Mouse (Mus musculus) gastrocnemius, postnatal 10 days (tissue): ENCODE measurements around the gene Cdh11. TPM values are rescaled to one million over a fixed set of nuclear protein-coding genes. Genes with fewer than 3 reads are reported as not detected.

Experiments used
- DNase-seq: peaks from one replicate; pipeline ENCODE4 v3.0.0; 2021; ENCODE audit warnings: mixed read lengths
- long read RNA-seq, 2 experiments: library from polyadenylated mRNA; stranded (forward); transcript quantifications; one replicate each; pipeline ENCODE4 v2.0.0; 2021
- total RNA-seq, 2 experiments: library from RNA; stranded (reverse); gene quantifications; 2 replicates each; pipeline ENCODE4 v1.2.3; 2021

The Cdh11 gene
- 10 to 100 TPM; 15.7 to 29.0 TPM for total RNA-seq
- long read RNA-seq, experiment 1, full-length matches to known transcripts = 11 of 17 reads
- long read RNA-seq, experiment 1, partial matches to known transcripts = 2 of 17 reads
- long read RNA-seq, experiment 1, other reads (novel, unspliced or antisense) = 4 of 17 reads
- long read RNA-seq, experiment 2, full-length matches to known transcripts = 14 of 18 reads
- long read RNA-seq, experiment 2, partial matches to known transcripts = 3 of 18 reads
- long read RNA-seq, experiment 2, other reads (novel, unspliced or antisense) = 1 of 18 reads

GRCm38 (mm10) chr8:102785592-102786416 lies at the start of gene Cdh11:
Gene Cdh11, minus strand, starts transcription at chr8:102785642.
- DNase-seq = no peak

- no peak for DNase-seq
These were observed 28.5 kb upstream of the Cdh11 start for GRCm38 (mm10) chr8:102813959-102814358.

- no peak for DNase-seq
These were observed 4.9 kb upstream of the Cdh11 start for GRCm38 (mm10) chr8:102790303-102790702.

GRCm38 (mm10) chr8:102786467-102787360 lies 1.3 kb upstream of the Cdh11 start:
- peak; percentile 16 for DNase-seq

GRCm38 (mm10) chr8:102784835-102785455 lies 497 bp downstream of the Cdh11 start:
- DNase-seq = peak; percentile 70

- peak; percentile 49 for DNase-seq
These were observed 1.4 kb downstream of the Cdh11 start for GRCm38 (mm10) chr8:102783821-102784591.

- no peak for DNase-seq
These were observed 2.5 kb downstream of the Cdh11 start for GRCm38 (mm10) chr8:102782707-102783489.

GRCm38 (mm10) chr8:102780899-102781298 lies 4.5 kb downstream of the Cdh11 start:
- peak; percentile 73 for DNase-seq

GRCm38 (mm10) chr8:102774594-102774993 lies 10.8 kb downstream of the Cdh11 start:
- no peak for DNase-seq

GRCm38 (mm10) chr8:102771456-102771855 lies 14.0 kb downstream of the Cdh11 start:
- DNase-seq = no peak

GRCm38 (mm10) chr8:102753839-102754238 lies 31.6 kb downstream of the Cdh11 start:
- DNase-seq = no peak

- DNase-seq = no peak
These were observed 42.5 kb downstream of the Cdh11 start for GRCm38 (mm10) chr8:102742940-102743339.

GRCm38 (mm10) chr8:102742008-102742591 lies 43.3 kb downstream of the Cdh11 start:
- no peak for DNase-seq

GRCm38 (mm10) chr8:102740963-102741362 lies 44.5 kb downstream of the Cdh11 start:
- DNase-seq = no peak

- no peak for DNase-seq
These were observed 46.4 kb downstream of the Cdh11 start for GRCm38 (mm10) chr8:102738961-102739487.

GRCm38 (mm10) chr8:102738395-102738794 lies 47.0 kb downstream of the Cdh11 start:
- DNase-seq = no peak

GRCm38 (mm10) chr8:102734419-102734818 lies 51.0 kb downstream of the Cdh11 start:
- DNase-seq = no peak

- DNase-seq = no peak
These were observed 59.1 kb downstream of the Cdh11 start for GRCm38 (mm10) chr8:102726206-102726935.

- DNase-seq = no peak
These were observed 59.9 kb downstream of the Cdh11 start for GRCm38 (mm10) chr8:102725496-102725895.
